Mouse (Mus musculus): ENCODE data around the gene Usp9y.
A peak's percentile ranks its signal among the peaks of the same experiment; 100 is the strongest.

The Usp9y gene

DNA sequence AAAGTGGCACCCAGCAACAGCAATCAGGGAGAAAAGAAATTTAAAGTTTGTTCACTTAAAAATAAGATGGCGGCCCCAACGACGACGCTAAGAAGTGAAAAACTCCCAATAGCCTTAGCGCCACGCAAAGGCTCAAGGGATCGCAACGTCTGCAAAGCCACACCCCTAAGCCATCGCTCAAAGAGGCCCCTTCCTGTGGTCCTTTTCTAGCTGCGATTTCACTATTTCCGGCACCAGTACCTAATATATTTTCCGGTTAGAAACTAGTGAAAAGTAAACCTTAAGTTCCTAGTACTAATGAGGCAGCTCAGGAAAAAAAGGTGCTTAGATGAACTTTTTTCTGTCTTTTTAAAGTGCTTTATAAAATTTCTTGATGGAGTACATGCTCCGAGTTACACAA, at the start of gene Usp9y:
Gene Usp9y (minus strand): TSS at position 101 of the 400 bp plus-strand sequence.
- DNase-seq: no peak

GRCm38 (mm10) chrY:1293708-1294107, 165.9 kb downstream of the Usp9y start:
- no peak for DNase-seq

- peak; percentile 98 for DNase-seq
Observed at GRCm38 (mm10) chrY:1286171-1286795, 173.3 kb downstream of the Usp9y start, which contains the start of gene Ddx3y. Ddx3y (minus strand) TSS chrY:1286629.

- DNase-seq: peak; percentile 80
Observed at GRCm38 (mm10) chrY:1285735-1286134, 173.8 kb downstream of the Usp9y start.
